In genomic region chr7:65370381-65370786, GRCm38 (mm10) we compare ENCODE assay signal across 8 mouse cellular contexts.
DNase-seq lines count a peak whose midpoint lies in the region; ATAC-seq and TF ChIP-seq lines count a peak whose summit lies in the region.

No protein-coding gene starts in this region.

- H3K4me1 ChIP-seq in megakaryocyte, embryonic 14.5 days: peaks cover 67% of the 10 kb centered on the region
- no peaks in the 10 kb centered on the region; the same call in none of the 2 replicates for H3K4me1 ChIP-seq in hindbrain, embryonic 16.5 days (ENCODE audit: control insufficient read depth, insufficient read depth, low read depth, low read length)
- no peaks in the 10 kb centered on the region; the same call in 1 of the 2 replicates for H3K4me1 ChIP-seq in liver, embryonic 16.5 days (ENCODE audit: control insufficient read depth, low read depth, low read length)
- H3K4me1 ChIP-seq in small intestine, adult 2 months (ENCODE audit: control insufficient read depth, insufficient read depth, insufficient read length, low read length): peaks cover 11% of the 10 kb centered on the region

- no peaks in the 10 kb centered on the region for H3K36me3 ChIP-seq in megakaryocyte, embryonic 14.5 days (replicated peaks; ENCODE audit: low read length)
- no peaks in the 10 kb centered on the region for H3K36me3 ChIP-seq in hindbrain, embryonic 16.5 days (ENCODE audit: control insufficient read depth, insufficient read depth, low read length)
- H3K36me3 ChIP-seq in liver, embryonic 16.5 days (ENCODE audit: control insufficient read depth, insufficient read depth): no peaks in the 10 kb centered on the region
- no peaks in the 10 kb centered on the region for H3K36me3 ChIP-seq in small intestine, adult 2 months (ENCODE audit: control insufficient read depth, insufficient read depth, low read length)

- no peak for ATAC-seq in megakaryocyte, adult 5-6 weeks (ENCODE audit: poor library complexity, severe bottlenecking)
- ATAC-seq in erythroid progenitor cell, adult 5-6 weeks (replicated peaks; ENCODE audit: low FRiP score, poor library complexity, severe bottlenecking): peak; percentile 25; the same call in 1 of the 2 replicates
- ATAC-seq in hindbrain, embryonic 16.5 days: peak; percentile 40
- peak; percentile 46 for ATAC-seq in liver, embryonic 16.5 days (ENCODE audit: low read depth)

- DNase-seq in adrenal gland, adult 18-20 months (ENCODE audit: low spot score in 2 of 2): peak; percentile 42
- DNase-seq in frontal cortex, postnatal 36 days (ENCODE audit: low spot score in 2 of 2): no peak

- peak overlapping the region; percentile 72 for H3K9ac ChIP-seq in hindbrain, embryonic 16.5 days (ENCODE audit: low read depth, low read length)
- H3K9ac ChIP-seq in liver, embryonic 16.5 days (ENCODE audit: low read depth, low read length): peak overlapping the region; percentile 66

- no peak for TF ChIP-seq POLR2A in small intestine, adult 2 months (IDR thresholded peaks at IDR 0.05; ENCODE audit: low read depth, low read length)

- peak overlapping the region; percentile 65 for H3K4me2 ChIP-seq in hindbrain, embryonic 16.5 days (ENCODE audit: low read length)
- peak overlapping the region; percentile 63 for H3K4me2 ChIP-seq in liver, embryonic 16.5 days (ENCODE audit: low read depth, low read length)

- peaks cover 23% of the 10 kb centered on the region for H3K27me3 ChIP-seq in megakaryocyte, embryonic 14.5 days (replicated peaks)
- H3K27me3 ChIP-seq in hindbrain, embryonic 16.5 days (replicated peaks; ENCODE audit: control insufficient read depth, insufficient read depth, low read length): no peaks in the 10 kb centered on the region
- H3K27me3 ChIP-seq in liver, embryonic 16.5 days (ENCODE audit: control insufficient read depth, insufficient read depth, low read depth, low read length): peaks cover 35% of the 10 kb centered on the region
- H3K27me3 ChIP-seq in small intestine, adult 2 months (ENCODE audit: control insufficient read depth, insufficient read depth, low read length): no peaks in the 10 kb centered on the region

- no peak for TF ChIP-seq CTCF in small intestine, adult 2 months (IDR thresholded peaks at IDR 0.05; ENCODE audit: extremely low read depth, insufficient read length, insufficient replicate concordance, low read depth, low read length)

- peak overlapping the region; percentile 94 for H3K4me3 ChIP-seq in megakaryocyte, embryonic 14.5 days (replicated peaks)
- peak overlapping the region; percentile 78 for H3K4me3 ChIP-seq in hindbrain, embryonic 16.5 days (ENCODE audit: low read length)
- H3K4me3 ChIP-seq in liver, embryonic 16.5 days (ENCODE audit: low read depth, low read length): peak overlapping the region; percentile 67
- peak overlapping the region; percentile 90 for H3K4me3 ChIP-seq in small intestine, adult 2 months (ENCODE audit: low read depth, low read length)

- H3K27ac ChIP-seq in hindbrain, embryonic 16.5 days (ENCODE audit: low read depth, low read length): peak overlapping the region; percentile 89
- H3K27ac ChIP-seq in liver, embryonic 16.5 days (ENCODE audit: low read length): peak overlapping the region; percentile 71
- H3K27ac ChIP-seq in small intestine, adult 2 months (ENCODE audit: insufficient read depth, low read depth, low read length): peak overlapping the region; percentile 43; the same call in 1 of the 2 replicates

- H3K9me3 ChIP-seq in megakaryocyte, embryonic 14.5 days: 0 out of 2 replicates have a peak, but pooled peaks cover 4% of the 10 kb centered on the region
- no peaks in the 10 kb centered on the region for H3K9me3 ChIP-seq in hindbrain, embryonic 16.5 days (ENCODE audit: control insufficient read depth, low read length)
- H3K9me3 ChIP-seq in liver, embryonic 16.5 days (replicated peaks; ENCODE audit: control insufficient read depth, low read length): no peaks in the 10 kb centered on the region

- 1% methylated on average over 23 of the region's 46 CpGs for WGBS in hindbrain, embryonic 16.5 days
- under 1% methylated on average over 35 of the region's 46 CpGs for WGBS in liver, embryonic 16.5 days (ENCODE audit: insufficient replicate concordance)
- WGBS in small intestine, adult 2 months: under 1% methylated on average over 36 of the region's 46 CpGs

Comparison
In these comparisons a context has a peak if more than half of its experiments do, and no peak if none do; other contexts are left out.
1. DNase-seq: peak in adrenal gland, adult 18-20 months (2 of 2); none in frontal cortex, postnatal 36 days (0 of 2).
2. Peak in every context shown above with its lines, with median percentiles within 50 percentile points of each other: H3K4me3 ChIP-seq and H3K27ac ChIP-seq.